Mouse (Mus musculus): ENCODE measurements around the gene Olfr1104.

DNA sequence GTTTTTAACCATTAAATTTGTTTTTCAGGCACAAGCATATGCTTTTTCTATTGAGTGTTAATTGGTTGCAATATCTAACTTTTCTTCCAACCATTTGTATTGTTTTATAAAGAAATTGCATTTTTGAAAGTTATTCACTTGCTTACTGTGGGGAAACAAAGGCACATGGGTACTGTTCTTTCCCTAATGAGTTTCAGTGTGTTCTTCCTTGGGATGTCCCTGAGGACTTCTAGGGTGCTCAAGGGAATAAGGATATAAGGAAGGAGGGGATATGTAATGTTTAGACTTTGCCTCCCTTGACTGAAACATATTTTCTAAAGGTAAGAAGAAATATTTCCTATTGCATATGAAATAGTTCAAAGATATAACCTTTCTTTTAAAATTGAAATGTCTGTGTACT, 28.8 kb downstream of the Olfr1104 start, which contains the start of gene Olfr1102:
- TF ChIP-seq GATA1 (IDR thresholded peaks at IDR 0.05; ENCODE audit: low read length) (no peak), TAL1 (IDR thresholded peaks at IDR 0.05; ENCODE audit: low read length) (no peak)
